Mouse (Mus musculus) embryonic fibroblast, embryonic 13.5 days (primary cell): ENCODE data around the gene Atp8a2.

ENCODE experiments used
- CTCF ChIP-seq: IDR thresholded peaks from 2 replicates; pipeline ENCODE4 v1.5.1; 2011; ENCODE audit warnings: mild to moderate bottlenecking, control low read depth, low read length, moderate library complexity, borderline replicate concordance; ENCODE audit not compliant: insufficient read depth
- POLR2A ChIP-seq: IDR thresholded peaks from 2 replicates; pipeline ENCODE4 v1.6.1; 2011; ENCODE audit warnings: low read depth, mild to moderate bottlenecking, control low read depth, low read length, moderate library complexity

DNA sequence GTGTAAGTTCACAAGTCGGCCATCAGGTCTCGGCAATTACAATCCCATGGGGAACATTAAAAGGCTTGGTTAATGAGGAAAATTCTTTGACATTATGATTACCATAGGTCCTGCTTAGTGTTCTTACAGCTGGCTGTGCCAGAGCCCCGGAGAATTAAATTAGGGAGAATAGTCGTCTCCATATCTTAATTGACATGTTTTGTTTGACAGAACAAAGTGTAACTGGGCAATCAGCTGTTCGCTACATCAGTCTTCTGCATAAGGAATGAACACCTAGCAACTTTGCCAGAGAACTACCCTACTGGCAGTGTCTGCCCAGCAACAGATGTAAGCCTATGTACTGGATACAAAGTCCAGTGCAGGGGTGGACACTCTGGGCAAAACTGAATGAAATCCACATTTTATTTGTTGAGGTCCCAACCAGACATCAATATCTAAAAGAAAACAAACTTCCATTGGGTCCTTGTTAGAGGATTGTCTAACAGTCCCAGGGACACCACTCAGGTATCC, 225.7 kb downstream of the Atp8a2 start:
- TF ChIP-seq POLR2A (no peak), CTCF (no peak)
